Mouse (Mus musculus) megakaryocyte, embryonic 14.5 days (primary cell): ENCODE measurements around the gene Cpne5.

Experiments
- FLI1 ChIP-seq: IDR thresholded peaks from 2 replicates; pipeline ENCODE4 v1.6.1; 2012; ENCODE audit warnings: low read length, inconsistent platforms, mixed read lengths
- GATA1 ChIP-seq: IDR thresholded peaks from 3 replicates; pipeline ENCODE4 v1.6.1; 2012; ENCODE audit warnings: mixed read lengths, low read length, inconsistent platforms, borderline replicate concordance

- TF ChIP-seq GATA1: no peak
- no peak for TF ChIP-seq FLI1
Measured at GRCm38 (mm10) chr17:29281541-29281940, 43.6 kb upstream of the Cpne5 start.
